Mouse (Mus musculus): ENCODE measurements at regions not wholly inside any gene's neighbourhood (a gene's known extent, or its start where the extent isn't known, plus 50 kb on each side); places are given as distances from the start of the nearest gene placed in this dataset.

- TF ChIP-seq CTCF (conservative IDR thresholded peaks at IDR 0.05; ENCODE audit: insufficient read depth, insufficient read length, low read depth, low read length): no peak
- TF ChIP-seq POLR2A (IDR thresholded peaks at IDR 0.05; ENCODE audit: low read depth, low read length): no peak
Measured at GRCm38 (mm10) chr8:44819691-44820090, 115.6 kb upstream of the Fat1 start.

Measured in kidney, adult 2 months (tissue).